Comparison of ENCODE assay signal across 10 mouse cellular contexts in the genomic region with DNA sequence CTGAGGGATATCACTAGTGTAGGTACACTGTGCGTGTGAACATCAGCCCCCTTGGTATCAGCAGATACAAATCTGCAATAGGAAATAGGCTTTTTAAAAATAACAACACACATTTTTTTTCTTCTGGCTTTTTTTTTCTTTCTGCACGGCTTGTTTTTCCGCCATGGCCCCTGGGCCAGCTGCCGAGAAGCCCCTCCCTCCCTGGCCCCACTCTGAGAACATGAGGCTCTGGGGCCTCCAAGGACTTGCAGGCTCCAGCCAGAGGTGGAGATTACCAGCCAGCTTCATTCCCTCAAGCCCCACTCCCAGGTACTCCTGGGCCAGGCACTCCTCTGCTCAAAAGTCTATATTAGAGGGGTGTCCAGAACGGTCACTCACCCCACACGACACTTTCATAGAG. TPM values are rescaled to one million over a fixed set of nuclear protein-coding genes. Genes with fewer than 3 reads are reported as not detected.
DNase-seq lines count a peak whose midpoint lies in the region; ATAC-seq and TF ChIP-seq lines count a peak whose summit lies in the region.
"Had no signal": no experiment of that assay in that cellular context is flagged by ENCODE, and none has a peak within 500 bp of the region (broad histone marks: within the 10 kb centered on the region; RNA-seq: fewer than 3 reads in every experiment).

No protein-coding gene starts in this region.

- H3K9me3 ChIP-seq in forebrain, embryonic 13.5 days (replicated peaks), result no peaks in the 10 kb centered on the region
- no peaks in the 10 kb centered on the region for H3K9me3 ChIP-seq in forebrain, embryonic 14.5 days (replicated peaks; ENCODE audit: control insufficient read depth, low read length)
- no peaks in the 10 kb centered on the region for H3K9me3 ChIP-seq in kidney, postnatal 0 days (replicated peaks; ENCODE audit: low read length)
- H3K9me3 ChIP-seq in stomach, embryonic 15.5 days, result no peaks in the 10 kb centered on the region

- DNase-seq in forebrain, embryonic 14.5 days (ENCODE audit: low spot score), result no peak
- DNase-seq in kidney, postnatal 0 days (ENCODE audit: low spot score), result peak; percentile 37
- DNase-seq in kidney, postnatal 36 days, result no peak
- peak; percentile 49 for DNase-seq in thymus, postnatal 0 days (ENCODE audit: low spot score)
- DNase-seq in thymus, adult 18-20 months, result no peak
- DNase-seq in cerebellum, postnatal 36 days, result no peak

- H3K4me3 ChIP-seq in forebrain, embryonic 13.5 days, result no peak overlapping the region
- H3K4me3 ChIP-seq in forebrain, embryonic 14.5 days (ENCODE audit: low read depth, low read length), result no peak overlapping the region
- no peak overlapping the region for H3K4me3 ChIP-seq in kidney, postnatal 0 days (replicated peaks; ENCODE audit: low read depth, low read length)
- H3K4me3 ChIP-seq in stomach, embryonic 15.5 days (replicated peaks), result no peak overlapping the region
- H3K4me3 ChIP-seq: left cerebral cortex, adult 2 months had no signal

- H3K27ac ChIP-seq in forebrain, embryonic 13.5 days, result no peak overlapping the region
- H3K27ac ChIP-seq in forebrain, embryonic 14.5 days (ENCODE audit: low read depth, low read length), result no peak overlapping the region
- H3K27ac ChIP-seq in kidney, postnatal 0 days, result peak overlapping the region; percentile 60; the same call in 1 of the 2 replicates
- peak overlapping the region; percentile 78 for H3K27ac ChIP-seq in stomach, embryonic 15.5 days
- H3K27ac ChIP-seq: left cerebral cortex, adult 2 months had no signal

- no peak for TF ChIP-seq CTCF in kidney, postnatal 0 days (IDR thresholded peaks at IDR 0.05; ENCODE audit: low read depth)

- H3K4me2 ChIP-seq in forebrain, embryonic 13.5 days, result no peak overlapping the region
- no peak overlapping the region for H3K4me2 ChIP-seq in forebrain, embryonic 14.5 days (ENCODE audit: low read length)
- H3K4me2 ChIP-seq in kidney, postnatal 0 days (ENCODE audit: low read length), result no peak overlapping the region
- no peak overlapping the region; the same call in 1 of the 2 replicates for H3K4me2 ChIP-seq in stomach, embryonic 15.5 days

- WGBS in forebrain, embryonic 13.5 days, result 61% methylated on average over 6 of the region's 6 CpGs
- WGBS in forebrain, embryonic 14.5 days, result 47% methylated on average over 6 of the region's 6 CpGs
- 23% methylated on average over 6 of the region's 6 CpGs for WGBS in kidney, postnatal 0 days
- 35% methylated on average over 6 of the region's 6 CpGs for WGBS in stomach, embryonic 15.5 days

- no peaks in the 10 kb centered on the region for H3K36me3 ChIP-seq in forebrain, embryonic 13.5 days (ENCODE audit: poor library complexity, severe bottlenecking)
- no peaks in the 10 kb centered on the region for H3K36me3 ChIP-seq in forebrain, embryonic 14.5 days (ENCODE audit: control insufficient read depth, insufficient read depth, low read length)
- H3K36me3 ChIP-seq in kidney, postnatal 0 days (ENCODE audit: insufficient read depth, low read length), result no peaks in the 10 kb centered on the region
- no peaks in the 10 kb centered on the region for H3K36me3 ChIP-seq in stomach, embryonic 15.5 days

- no peaks in the 10 kb centered on the region for H3K27me3 ChIP-seq in forebrain, embryonic 13.5 days
- no peaks in the 10 kb centered on the region for H3K27me3 ChIP-seq in forebrain, embryonic 14.5 days (replicated peaks; ENCODE audit: control insufficient read depth, insufficient read depth, low read length)
- no peaks in the 10 kb centered on the region for H3K27me3 ChIP-seq in kidney, postnatal 0 days (ENCODE audit: insufficient read depth, low read length)
- no peaks in the 10 kb centered on the region for H3K27me3 ChIP-seq in stomach, embryonic 15.5 days (replicated peaks)

- ATAC-seq in forebrain, embryonic 13.5 days, result no peak
- no peak for ATAC-seq in forebrain, embryonic 14.5 days
- no peak for ATAC-seq in kidney, postnatal 0 days (replicated peaks; ENCODE audit: low FRiP score, low read depth)
- ATAC-seq in stomach, embryonic 15.5 days (ENCODE audit: insufficient read depth, low FRiP score, low read depth), result no peak
- ATAC-seq: hindbrain, embryonic 16.5 days had no signal

- peaks cover 41% of the 10 kb centered on the region for H3K4me1 ChIP-seq in forebrain, embryonic 13.5 days
- peaks cover 9% of the 10 kb centered on the region for H3K4me1 ChIP-seq in forebrain, embryonic 14.5 days (ENCODE audit: control insufficient read depth, insufficient read depth, low read length)
- H3K4me1 ChIP-seq in kidney, postnatal 0 days (replicated peaks; ENCODE audit: insufficient read depth, low read length), result peaks cover 29% of the 10 kb centered on the region
- peaks cover 48% of the 10 kb centered on the region for H3K4me1 ChIP-seq in stomach, embryonic 15.5 days

- H3K9ac ChIP-seq in forebrain, embryonic 13.5 days, result 0 out of 2 replicates have a peak overlapping the region, but pooled peaks have one; percentile 2
- H3K9ac ChIP-seq in forebrain, embryonic 14.5 days (ENCODE audit: low read length), result no peak overlapping the region
- no peak overlapping the region for H3K9ac ChIP-seq in kidney, postnatal 0 days (ENCODE audit: low read depth, low read length)
- H3K9ac ChIP-seq in stomach, embryonic 15.5 days, result no peak overlapping the region

RNA-seq across cellular contexts. Expression of a gene that starts 4.5 kb away (rescaled TPM):
- polyA plus RNA-seq in forebrain, embryonic 13.5 days (2015; fragmentation: Nextera tagmentation; extraction: Ambion mirVana), result 1.4 and 1.9 TPM in 2 replicates
- 0.76 and 0.96 TPM in 2 replicates for polyA plus RNA-seq in forebrain, embryonic 14.5 days (2014; fragmentation: Nextera tagmentation; extraction: Ambion mirVana)
- 3.7 and 4.9 TPM in 2 replicates for polyA plus RNA-seq in kidney, postnatal 0 days (2015; fragmentation: Nextera tagmentation; extraction: Ambion mirVana)
- 4.4 and 6.5 TPM in 2 replicates for polyA plus RNA-seq in thymus, postnatal 0 days (2015; fragmentation: Nextera tagmentation; extraction: Ambion mirVana)
- 11.0 and 11.5 TPM in 2 replicates for polyA plus RNA-seq in stomach, embryonic 15.5 days (2015; fragmentation: Nextera tagmentation; extraction: Ambion mirVana)

Comparison
In these comparisons a context has a peak if more than half of its experiments do, and no peak if none do; other contexts are left out.
1. DNase-seq: peak in kidney, postnatal 0 days (single experiment) and thymus, postnatal 0 days (single experiment); none in forebrain, embryonic 14.5 days (single experiment), kidney, postnatal 36 days (0 of 2), thymus, adult 18-20 months (0 of 2) and cerebellum, postnatal 36 days (0 of 2).
2. H3K27ac ChIP-seq: peak in kidney, postnatal 0 days (single experiment) and stomach, embryonic 15.5 days (single experiment); none in forebrain, embryonic 13.5 days (single experiment) and forebrain, embryonic 14.5 days (single experiment).